ENCODE assay signal across 21 mouse cellular contexts in the genomic region with DNA sequence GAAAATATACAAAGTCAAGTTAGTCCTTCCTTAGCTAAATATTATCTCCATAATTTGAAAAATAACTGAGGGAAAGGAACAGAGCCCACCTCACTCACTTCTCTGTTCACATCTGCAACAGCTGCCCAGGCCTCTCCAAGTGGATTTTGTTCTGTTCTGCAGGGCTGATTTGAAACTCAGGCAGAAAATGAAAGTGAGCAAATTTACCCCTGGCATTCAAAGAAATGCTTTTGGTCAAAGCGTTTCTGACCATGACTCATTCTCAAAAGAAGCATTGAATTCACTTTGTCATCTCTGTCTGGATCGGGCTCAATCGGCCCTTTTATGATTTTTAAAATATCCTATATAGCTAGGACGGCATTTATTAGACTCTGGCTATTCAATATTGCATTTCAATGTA.
DNase-seq lines count a peak whose midpoint lies in the region; ATAC-seq and TF ChIP-seq lines count a peak whose summit lies in the region.
"Had no signal": no experiment of that assay in that cellular context is flagged by ENCODE, and none has a peak within 500 bp of the region (broad histone marks: within the 10 kb centered on the region; RNA-seq: fewer than 3 reads in every experiment).

No protein-coding gene starts in this region.

- H3K9me3 ChIP-seq in embryonic facial prominence, embryonic 14.5 days (ENCODE audit: control insufficient read depth, low read length): 0 out of 2 replicates have a peak, but pooled peaks cover 6% of the 10 kb centered on the region
- H3K9me3 ChIP-seq: embryonic facial prominence, embryonic 12.5 days; forebrain, embryonic 15.5 days; hindbrain, embryonic 10.5 days had no signal

- DNase-seq in heart, adult 11 months: peak; percentile 22
- DNase-seq in heart, adult 8-10 months (ENCODE audit: low spot score): no peak
- DNase-seq in Muller cell, postnatal 12 days (ENCODE audit: inconsistent ontology term): peak; percentile 16
- DNase-seq in embryonic facial prominence, embryonic 14.5 days (ENCODE audit: low spot score): peak; percentile 5
- DNase-seq in thymus, postnatal 36 days: no peak
- no peak for DNase-seq in urinary bladder, postnatal 25 days (ENCODE audit: low spot score)
- DNase-seq: B cell, adult 2 months; cerebellum, adult 11 months; cerebellum, adult 8-10 months; cerebellum, postnatal 14 days; embryo, embryonic 11 days; heart, adult 2 months; kidney, adult 2 months had no signal

- H3K9ac ChIP-seq in embryonic facial prominence, embryonic 14.5 days (ENCODE audit: low read depth, low read length): no peak overlapping the region
- H3K9ac ChIP-seq: embryonic facial prominence, embryonic 12.5 days; forebrain, embryonic 15.5 days; heart, embryonic 12.5 days; hindbrain, embryonic 14.5 days had no signal

- TF ChIP-seq POLR2A in myocyte (IDR thresholded peaks at IDR 0.05; ENCODE audit: insufficient read length, low read depth): no peak

- H3K4me1 ChIP-seq in embryonic facial prominence, embryonic 14.5 days (ENCODE audit: control insufficient read depth, insufficient read depth, low read length): no peaks in the 10 kb centered on the region
- H3K4me1 ChIP-seq: embryonic facial prominence, embryonic 12.5 days; forebrain, embryonic 15.5 days; heart, embryonic 12.5 days; hindbrain, embryonic 10.5 days had no signal

- H3K4me3 ChIP-seq in embryonic facial prominence, embryonic 14.5 days (ENCODE audit: low read depth, low read length): no peak overlapping the region
- H3K4me3 ChIP-seq in myocyte: no peak overlapping the region
- H3K4me3 ChIP-seq: embryonic facial prominence, embryonic 12.5 days; erythroblast, embryonic 14.5 days; forebrain, embryonic 15.5 days; heart, adult 2 months; heart, embryonic 12.5 days; hindbrain, embryonic 10.5 days had no signal

- H3K27me3 ChIP-seq in embryonic facial prominence, embryonic 14.5 days (replicated peaks; ENCODE audit: control insufficient read depth, insufficient read depth, low read length): no peaks in the 10 kb centered on the region
- no peaks in the 10 kb centered on the region for H3K27me3 ChIP-seq in myocyte (ENCODE audit: control insufficient read depth, insufficient read depth, insufficient read length)
- H3K27me3 ChIP-seq: embryonic facial prominence, embryonic 12.5 days; forebrain, embryonic 15.5 days; heart, embryonic 12.5 days had no signal

- ATAC-seq in embryonic facial prominence, embryonic 14.5 days (ENCODE audit: low read depth): no peak
- ATAC-seq: forebrain, embryonic 15.5 days; intestine, embryonic 16.5 days had no signal

- H3ac ChIP-seq in myocyte (ENCODE audit: control insufficient read depth, insufficient read length): no peak overlapping the region

- H3K4me2 ChIP-seq in embryonic facial prominence, embryonic 14.5 days (ENCODE audit: low read depth, low read length): no peak overlapping the region
- H3K4me2 ChIP-seq in myocyte (ENCODE audit: low read depth): peak overlapping the region; percentile 59
- H3K4me2 ChIP-seq: embryonic facial prominence, embryonic 12.5 days; forebrain, embryonic 15.5 days; heart, embryonic 12.5 days; hindbrain, embryonic 14.5 days had no signal

- no peaks in the 10 kb centered on the region for H3K36me3 ChIP-seq in embryonic facial prominence, embryonic 14.5 days (ENCODE audit: control insufficient read depth, insufficient read depth, low read length)
- no peaks in the 10 kb centered on the region for H3K36me3 ChIP-seq in myocyte (ENCODE audit: control insufficient read depth, insufficient read depth)
- H3K36me3 ChIP-seq: embryonic facial prominence, embryonic 12.5 days; forebrain, embryonic 15.5 days; heart, embryonic 12.5 days; hindbrain, embryonic 10.5 days had no signal

- no peaks in the 10 kb centered on the region for H3K79me2 ChIP-seq in myocyte (ENCODE audit: control insufficient read depth, insufficient read depth)

- 67% methylated on average over 4 of the region's 4 CpGs for WGBS in embryonic facial prominence, embryonic 14.5 days

- no peak overlapping the region for H3K27ac ChIP-seq in embryonic facial prominence, embryonic 14.5 days (replicated peaks; ENCODE audit: low read depth, low read length)
- H3K27ac ChIP-seq: embryonic facial prominence, embryonic 12.5 days; forebrain, embryonic 15.5 days; heart, adult 2 months; hindbrain, embryonic 10.5 days; hindbrain, embryonic 14.5 days had no signal

TF ChIP-seq in myocyte, 11 proteins besides CTCF, POLR2A, EP300 and RAD21:
- TF ChIP-seq SRF (IDR thresholded peaks at IDR 0.05; ENCODE audit: control insufficient read depth, insufficient read length, low read depth) (no peak), TCF12 (IDR thresholded peaks at IDR 0.05; ENCODE audit: insufficient read depth, poor library complexity, severe bottlenecking) (no peak), TCF3 (IDR thresholded peaks at IDR 0.05; ENCODE audit: insufficient read length, low read depth) (no peak), CEBPB (IDR thresholded peaks at IDR 0.05; ENCODE audit: insufficient read depth, poor library complexity, severe bottlenecking) (no peak), MYOD1 (IDR thresholded peaks at IDR 0.05; ENCODE audit: control insufficient read depth in 1 of 3, insufficient read length in 2 of 3, low read depth in 2 of 3) (no peak), MYOG (IDR thresholded peaks at IDR 0.05; ENCODE audit: control insufficient read depth in 1 of 3, insufficient read depth in 1 of 3, insufficient read length in 2 of 3, low read depth in 2 of 3) (no peak), REST (IDR thresholded peaks at IDR 0.05; ENCODE audit: insufficient read depth, insufficient read length) (no peak), POLR2AphosphoS2 (IDR thresholded peaks at IDR 0.05; ENCODE audit: insufficient read length, low read depth) (no peak), MAX (IDR thresholded peaks at IDR 0.05; ENCODE audit: low read depth) (no peak), USF1 (IDR thresholded peaks at IDR 0.05; ENCODE audit: low read depth) (no peak), E2F4 (IDR thresholded peaks at IDR 0.05; ENCODE audit: insufficient read depth) (no peak)

Comparison
In these comparisons a context has a peak if more than half of its experiments do, and no peak if none do; other contexts are left out.
1. DNase-seq: peak in heart, adult 11 months (single experiment), Muller cell, postnatal 12 days (single experiment) and embryonic facial prominence, embryonic 14.5 days (single experiment); none in heart, adult 8-10 months (single experiment), thymus, postnatal 36 days (0 of 2) and urinary bladder, postnatal 25 days (single experiment).